Mouse (Mus musculus) ES-Bruce4 (cell line): Measurements from ENCODE around the gene Sri.

Source experiments
- CTCF ChIP-seq: IDR thresholded peaks from one replicate; pipeline ENCODE4 v1.8.1; 2011; ENCODE audit warnings: low read depth, low read length
- EP300 ChIP-seq: IDR thresholded peaks from 2 replicates; pipeline ENCODE4 v1.6.1; 2011; ENCODE audit warnings: low read depth, low read length; ENCODE audit not compliant: insufficient read depth
- POLR2A ChIP-seq: IDR thresholded peaks from one replicate; pipeline ENCODE4 v1.8.1; 2011; ENCODE audit warnings: low read length; ENCODE audit not compliant: insufficient read depth

DNA sequence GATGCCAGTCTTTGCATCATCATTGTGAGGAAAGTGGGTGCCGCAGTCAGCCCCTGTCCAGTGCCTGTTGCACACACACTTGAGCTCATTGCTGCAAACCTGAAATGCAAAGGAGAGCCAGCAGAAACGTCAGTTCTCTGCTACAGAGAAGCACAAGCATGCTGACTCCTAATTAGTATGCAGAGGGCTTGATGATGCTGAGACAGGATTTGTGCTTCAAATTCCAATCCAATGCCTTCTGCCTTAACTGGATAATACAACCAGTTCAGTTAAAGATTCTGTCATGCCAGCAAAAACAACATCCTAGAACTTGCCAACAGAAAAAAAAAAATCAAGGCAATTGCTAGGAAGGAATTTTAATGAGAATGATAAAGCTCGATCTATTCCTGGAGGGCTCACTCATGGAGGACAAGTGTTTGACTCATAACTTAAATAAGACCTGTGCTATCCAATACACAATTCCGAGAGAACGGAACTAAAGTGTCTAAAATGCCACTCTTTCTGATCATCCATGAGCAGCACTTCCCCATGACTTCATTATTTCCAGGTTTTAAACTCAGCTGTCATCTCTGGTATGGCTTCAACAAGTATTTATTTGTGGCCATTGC lies 70.8 kb downstream of the Sri start:
- no peak for TF ChIP-seq POLR2A
- TF ChIP-seq CTCF: no peak
- no peak for TF ChIP-seq EP300
